Mouse (Mus musculus): Measurements from ENCODE around the gene Tead3. TPM values are rescaled to one million over a fixed set of nuclear protein-coding genes. Genes with fewer than 3 reads are reported as not detected.

Gene Tead3
- total and polyA plus RNA-seq, 3 experiments: 0.42 TPM; not detected in 2

DNA sequence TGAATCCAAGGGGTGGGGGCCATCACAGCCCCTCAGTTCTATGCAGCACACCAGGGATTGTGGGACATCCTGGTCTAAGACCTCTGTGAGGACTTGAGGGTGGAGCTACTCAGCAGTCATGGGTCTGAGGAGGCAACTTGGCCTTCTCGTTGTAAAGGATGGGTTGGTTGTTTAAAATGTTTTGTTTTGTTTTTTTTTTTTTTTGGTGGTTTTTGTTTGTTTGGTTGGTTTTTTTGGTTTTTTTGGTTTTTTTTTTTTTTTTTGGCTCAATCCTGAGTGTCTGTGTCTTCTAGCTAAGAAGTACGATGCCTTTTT is 20.4 kb downstream of the Tead3 start:
- Histone ChIP-seq H3K9ac (ENCODE audit: insufficient read depth, low read depth) (peak overlapping the region; percentile 98), H3K27me3 (replicated peaks) (peaks cover 14% of the 10 kb centered on the region), H3K36me3 (replicated peaks in 1 of 2; ENCODE audit: control insufficient read depth in 1 of 2, insufficient read depth in 1 of 2, low read length in 1 of 2) (peaks cover 32 to 54% of the 10 kb centered on the region in 2 experiments), H3K27ac (ENCODE audit: insufficient read depth, low read depth) (no peak overlapping the region), H3K9me3 (replicated peaks; ENCODE audit: low read length) (no peaks in the 10 kb centered on the region), H3K4me2 (ENCODE audit: insufficient read depth, low read depth, poor library complexity, severe bottlenecking) (peak overlapping the region; percentile 88), H3K4me3 (replicated peaks in 1 of 3; ENCODE audit: low read depth in 2 of 3, low read length in 2 of 3, poor library complexity in 1 of 3) (peak overlapping the region; percentile 90 to 100 (median 93)), H3K79me2 (replicated peaks; ENCODE audit: control insufficient read depth, extremely low read depth, insufficient read depth, poor library complexity, severe bottlenecking) (peaks cover 15% of the 10 kb centered on the region), H3K4me1 (ENCODE audit: control insufficient read depth in 1 of 2, insufficient read depth in 2 of 2) (peaks cover 13 to 26% of the 10 kb centered on the region in 2 experiments)
- in situ Hi-C loops (cut with MboI; ENCODE audit: low pct_ligation_motif_present, low pct_unique_long_range_greater_than_20kb, low sequenced_read_pairs): no loop called here
- dilution Hi-C loops (cut with MboI; ENCODE audit: extremely low pct_ligation_motif_present, extremely low pct_unique_long_range_greater_than_20kb, low sequenced_read_pairs): no loop called here
- no peak for DNase-seq (ENCODE audit: extremely low read depth)
- no peak for TF ChIP-seq USF2 (conservative IDR thresholded peaks at IDR 0.05; ENCODE audit: low read depth, low read length)
- peak; percentile 89 for TF ChIP-seq POLR2AphosphoS2 (IDR thresholded peaks at IDR 0.05; ENCODE audit: low read depth, low read length)
- TF ChIP-seq POLR2A (IDR thresholded peaks at IDR 0.05; ENCODE audit: low read depth, low read length): peak; percentile 50

DNA sequence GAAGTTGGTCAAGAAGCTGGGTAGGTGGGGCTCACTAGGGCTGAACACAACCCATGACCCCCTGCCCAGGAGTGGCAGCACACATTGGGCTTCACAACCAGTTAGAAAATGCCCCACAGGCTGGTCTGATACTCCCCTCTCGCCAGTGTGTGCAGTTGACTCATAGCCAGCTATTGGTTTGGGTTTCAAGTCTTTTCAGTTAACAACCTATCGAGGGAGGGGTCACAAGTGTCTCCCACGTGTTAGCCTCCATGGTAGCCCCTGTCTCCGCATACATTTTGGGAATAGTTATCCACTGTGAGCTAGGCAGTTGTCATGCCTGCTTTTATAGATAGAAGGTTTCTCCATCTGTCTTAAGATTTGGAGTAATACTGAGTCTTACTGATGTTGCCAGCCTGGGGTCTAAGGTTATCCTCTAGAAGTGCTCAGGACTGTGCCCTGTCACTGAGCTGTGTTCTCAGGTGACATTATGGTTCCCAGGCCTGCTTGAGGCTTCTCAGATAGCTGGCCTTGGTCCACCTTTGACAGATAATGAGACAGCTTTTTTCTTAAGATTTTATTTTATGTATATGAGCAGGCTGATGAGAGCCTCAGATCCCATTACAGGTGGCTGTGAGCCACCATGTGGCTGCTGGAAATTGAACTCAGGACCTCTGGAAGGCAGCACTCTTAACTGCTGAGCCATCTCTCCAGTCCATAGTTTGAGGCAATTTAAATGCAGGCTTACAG is 20.9 kb downstream of the Tead3 start:
- DNase-seq (ENCODE audit: extremely low read depth): peak; percentile 55
- H3K4me2 ChIP-seq (ENCODE audit: insufficient read depth, low read depth, poor library complexity, severe bottlenecking): peak overlapping the region; percentile 88
- H3K27me3 ChIP-seq (replicated peaks): peaks cover 10% of the 10 kb centered on the region
- in situ Hi-C loops (cut with MboI; ENCODE audit: low pct_ligation_motif_present, low pct_unique_long_range_greater_than_20kb, low sequenced_read_pairs) (no loop called here), dilution Hi-C loops (cut with MboI; ENCODE audit: extremely low pct_ligation_motif_present, extremely low pct_unique_long_range_greater_than_20kb, low sequenced_read_pairs) (no loop called here)
- peaks cover 13 to 26% of the 10 kb centered on the region in 2 experiments for H3K4me1 ChIP-seq (ENCODE audit: control insufficient read depth in 1 of 2, insufficient read depth in 2 of 2)
- peaks cover 15% of the 10 kb centered on the region for H3K79me2 ChIP-seq (replicated peaks; ENCODE audit: control insufficient read depth, extremely low read depth, insufficient read depth, poor library complexity, severe bottlenecking)
- peak overlapping the region; percentile 98 for H3K9ac ChIP-seq (ENCODE audit: insufficient read depth, low read depth)
- peaks cover 35 to 59% of the 10 kb centered on the region in 2 experiments for H3K36me3 ChIP-seq (replicated peaks in 1 of 2; ENCODE audit: control insufficient read depth in 1 of 2, insufficient read depth in 1 of 2, low read length in 1 of 2)
- H3K9me3 ChIP-seq (replicated peaks; ENCODE audit: low read length): no peaks in the 10 kb centered on the region
- peak overlapping the region; percentile 74; the same call in 1 of the 2 replicates for H3K27ac ChIP-seq (ENCODE audit: insufficient read depth, low read depth)
- peak overlapping the region; percentile 90 to 100 (median 93) for H3K4me3 ChIP-seq (replicated peaks in 1 of 3; ENCODE audit: low read depth in 2 of 3, low read length in 2 of 3, poor library complexity in 1 of 3)
- no peak for TF ChIP-seq UBTF (IDR thresholded peaks at IDR 0.05; ENCODE audit: low read depth, low read length)
- TF ChIP-seq POLR2AphosphoS2 (IDR thresholded peaks at IDR 0.05; ENCODE audit: low read depth, low read length): no peak; the same call in 1 of the 2 replicates
- no peak for TF ChIP-seq E2F4 (IDR thresholded peaks at IDR 0.05; ENCODE audit: insufficient replicate concordance, low read depth, low read length)
- no peak for TF ChIP-seq ELF1 (IDR thresholded peaks at IDR 0.05; ENCODE audit: low read depth, low read length)
- TF ChIP-seq NELFE (IDR thresholded peaks at IDR 0.05; ENCODE audit: low read depth, low read length): peak; percentile 28; the same call in 1 of the 2 replicates
- TF ChIP-seq JUND (conservative IDR thresholded peaks at IDR 0.05; ENCODE audit: low read depth, low read length): no peak
- no peak for TF ChIP-seq USF2 (conservative IDR thresholded peaks at IDR 0.05; ENCODE audit: low read depth, low read length)
- TF ChIP-seq IRF4 (IDR thresholded peaks at IDR 0.05; ENCODE audit: low read depth, low read length): no peak
- TF ChIP-seq RCOR1 (conservative IDR thresholded peaks at IDR 0.05; ENCODE audit: low read depth, low read length): 0 out of 2 replicates have a peak, but pooled peaks have one; percentile 17
- TF ChIP-seq CHD2 (IDR thresholded peaks at IDR 0.05; ENCODE audit: low read length): peak; percentile 54; the same call in 1 of the 2 replicates
- TF ChIP-seq SMC3 (IDR thresholded peaks at IDR 0.05; ENCODE audit: low read depth, low read length): no peak
- peak; percentile 90; the same call in 1 of the 2 replicates for TF ChIP-seq CHD1 (IDR thresholded peaks at IDR 0.05; ENCODE audit: low read depth, low read length)
- TF ChIP-seq NRF1 (IDR thresholded peaks at IDR 0.05; ENCODE audit: low read depth, low read length): no peak
- no peak for TF ChIP-seq MAZ (IDR thresholded peaks at IDR 0.05; ENCODE audit: low read depth, low read length)
- no peak for TF ChIP-seq EP300 (IDR thresholded peaks at IDR 0.05; ENCODE audit: low read length)
- TF ChIP-seq TBP (conservative IDR thresholded peaks at IDR 0.05; ENCODE audit: low read depth, low read length): no peak
- 0 out of 2 replicates have a peak, but pooled peaks have one; percentile 17 for TF ChIP-seq BHLHE40 (IDR thresholded peaks at IDR 0.05; ENCODE audit: low read depth, low read length)
- no peak for TF ChIP-seq ETS1 (conservative IDR thresholded peaks at IDR 0.05; ENCODE audit: low read depth, low read length)
- TF ChIP-seq KAT2A (IDR thresholded peaks at IDR 0.05; ENCODE audit: insufficient replicate concordance, low read length): 0 out of 2 replicates have a peak, but pooled peaks have one; percentile 56
- no peak for TF ChIP-seq ZC3H11A (IDR thresholded peaks at IDR 0.05; ENCODE audit: low read depth, low read length)
- TF ChIP-seq GABPA (IDR thresholded peaks at IDR 0.05; ENCODE audit: insufficient replicate concordance, low read depth, low read length): no peak
- no peak for TF ChIP-seq ZKSCAN1 (IDR thresholded peaks at IDR 0.05; ENCODE audit: borderline replicate concordance, low read depth, low read length)
- peak; percentile 83; the same call in 1 of the 2 replicates for TF ChIP-seq MAX (IDR thresholded peaks at IDR 0.05; ENCODE audit: low read length)
- no peak; the same call in 1 of the 2 replicates for TF ChIP-seq HCFC1 (IDR thresholded peaks at IDR 0.05; ENCODE audit: low read depth, low read length)
- TF ChIP-seq POLR2A (IDR thresholded peaks at IDR 0.05; ENCODE audit: low read depth, low read length): peak; percentile 20; the same call in 1 of the 2 replicates
- TF ChIP-seq CTCF (conservative IDR thresholded peaks at IDR 0.05 in 1 of 2, IDR thresholded peaks at IDR 0.05 in 1 of 2; ENCODE audit: low read depth in 2 of 2, low read length in 2 of 2): no peak
- TF ChIP-seq ZMIZ1 (IDR thresholded peaks at IDR 0.05; ENCODE audit: low read depth, low read length): peak; percentile 57; the same call in 1 of the 2 replicates
- TF ChIP-seq MYC (IDR thresholded peaks at IDR 0.05; ENCODE audit: low read depth, low read length): peak; percentile 62
- TF ChIP-seq RAD21 (IDR thresholded peaks at IDR 0.05; ENCODE audit: low read depth, low read length): no peak
- no peak; the same call in 1 of the 2 replicates for TF ChIP-seq SIN3A (IDR thresholded peaks at IDR 0.05; ENCODE audit: low read length)
- no peak for TF ChIP-seq ZNF384 (IDR thresholded peaks at IDR 0.05; ENCODE audit: low read depth, low read length)
